Mouse (Mus musculus) stomach, embryonic 16.5 days (tissue): Measurements from ENCODE around the gene Spcs1. TPM values are rescaled to one million over a fixed set of nuclear protein-coding genes. Genes with fewer than 3 reads are reported as not detected.

ENCODE experiments used
- ATAC-seq: fragments of 200-750 bp; cut with Nextera tagmentation; 2 replicates; pipeline ENCODE4 v1.8.0; 2017; ENCODE audit warnings: moderate number of reproducible peaks, moderate TSS enrichment; ENCODE audit not compliant: insufficient read depth, low FRiP score
- H3K27ac ChIP-seq: fragments of 300-500 bp; sonication (generic); 2 replicates; pipeline ENCODE4 v1.5.1; 2014; ENCODE audit warnings: low read length
- H3K27me3 ChIP-seq: fragments of 300-500 bp; sonication (generic); 2 replicates; pipeline ENCODE4 v1.6.1; 2014; ENCODE audit warnings: low read length, control low read depth, mixed read lengths; ENCODE audit not compliant: control insufficient read depth, insufficient read depth
- H3K36me3 ChIP-seq: fragments of 300-500 bp; sonication (generic); 2 replicates; pipeline ENCODE4 v1.6.1; 2014; ENCODE audit warnings: low read length; ENCODE audit not compliant: control insufficient read depth, insufficient read depth
- H3K4me1 ChIP-seq: fragments of 300-500 bp; sonication (generic); 2 replicates; pipeline ENCODE4 v1.6.1; 2014; ENCODE audit warnings: low read length, control low read depth, mixed read lengths; ENCODE audit not compliant: control insufficient read depth, insufficient read depth
- H3K4me2 ChIP-seq: fragments of 300-500 bp; sonication (generic); 2 replicates; pipeline ENCODE4 v1.6.1; 2014; ENCODE audit warnings: low read depth, low read length, mixed read lengths
- H3K4me3 ChIP-seq: fragments of 300-500 bp; sonication (generic); replicated peaks from 2 replicates; pipeline ENCODE4 v1.5.1; 2014; ENCODE audit warnings: mild to moderate bottlenecking, low read length
- H3K9ac ChIP-seq: fragments of 300-500 bp; sonication (generic); 2 replicates; pipeline ENCODE4 v1.6.1; 2014; ENCODE audit warnings: low read length
- H3K9me3 ChIP-seq: fragments of 300-500 bp; sonication (generic); replicated peaks from 2 replicates; pipeline ENCODE4 v1.6.1; 2016; ENCODE audit warnings: low read length, control low read depth; ENCODE audit not compliant: control insufficient read depth
- WGBS: fragments of 180-500 bp; shearing (Covaris S2); extraction: QIAGEN DNeasy Blood & Tissue Kit; methylation state at CpG from one replicate; pipeline ENCODE4 v1.1.7; 2014; 5-methylcytosine and 5-hydroxymethylcytosine counted together
- polyA plus RNA-seq: library from polyadenylated mRNA; unstranded; fragments of >200 nt; fragmentation: Nextera tagmentation; extraction: Ambion mirVana; gene quantifications from 2 replicates; pipeline ENCODE4 v1.2.1, GENCODE M21; 2015

The Spcs1 gene
- polyA plus RNA-seq, 1 experiment from 2014 or later, result 483 TPM

- Histone ChIP-seq H3K27ac (no peak overlapping the region), H3K9ac (no peak overlapping the region), H3K4me3 (no peak overlapping the region), H3K4me1 (peaks cover 19% of the 10 kb centered on the region), H3K4me2 (no peak overlapping the region), H3K27me3 (no peaks in the 10 kb centered on the region), H3K36me3 (peaks cover 36% of the 10 kb centered on the region), H3K9me3 (no peaks in the 10 kb centered on the region)
- ATAC-seq, result no peak
- 52% methylated on average over 1 of the region's 1 CpGs for whole genome bisulfite sequencing
Observed at GRCm38 (mm10) chr14:31016063-31016462, 14.6 kb upstream of the Spcs1 start.

GRCm38 (mm10) chr14:31013928-31014327 lies 12.5 kb upstream of the Spcs1 start:
- no peak overlapping the region for H3K4me3 ChIP-seq
- 99% methylated on average over 2 of the region's 2 CpGs for WGBS
- peaks cover 11% of the 10 kb centered on the region; the same call in 1 of the 2 replicates for H3K4me1 ChIP-seq

GRCm38 (mm10) chr14:31011588-31011987 lies 10.1 kb upstream of the Spcs1 start:
- Histone ChIP-seq H3K27ac (no peak overlapping the region), H3K9ac (no peak overlapping the region), H3K9me3 (no peaks in the 10 kb centered on the region), H3K4me2 (no peak overlapping the region), H3K4me3 (no peak overlapping the region), H3K4me1 (no peaks in the 10 kb centered on the region), H3K36me3 (peaks cover 48% of the 10 kb centered on the region), H3K27me3 (no peaks in the 10 kb centered on the region)
- no peak for ATAC-seq
- 92% methylated on average over 3 of the region's 3 CpGs for WGBS

More at GRCm38 (mm10) chr14:31013928-31014327, 12.5 kb upstream of the Spcs1 start:
- no peak for ATAC-seq
- Histone ChIP-seq H3K27me3 (no peaks in the 10 kb centered on the region), H3K36me3 (peaks cover 44% of the 10 kb centered on the region), H3K9me3 (no peaks in the 10 kb centered on the region), H3K27ac (no peak overlapping the region), H3K4me2 (no peak overlapping the region), H3K9ac (no peak overlapping the region)

GRCm38 (mm10) chr14:31006779-31007178 lies 5.3 kb upstream of the Spcs1 start:
- Histone ChIP-seq H3K9ac (no peak overlapping the region), H3K27me3 (no peaks in the 10 kb centered on the region), H3K27ac (no peak overlapping the region), H3K4me2 (no peak overlapping the region), H3K9me3 (no peaks in the 10 kb centered on the region), H3K4me1 (peaks cover 6% of the 10 kb centered on the region), H3K36me3 (peaks cover 23% of the 10 kb centered on the region), H3K4me3 (no peak overlapping the region)
- no peak for ATAC-seq
- WGBS, result 72% methylated on average over 5 of the region's 5 CpGs

GRCm38 (mm10) chr14:31004527-31004926 lies 3.1 kb upstream of the Spcs1 start:
- Histone ChIP-seq H3K27ac (no peak overlapping the region), H3K4me1 (peaks cover 12% of the 10 kb centered on the region), H3K27me3 (no peaks in the 10 kb centered on the region), H3K36me3 (peaks cover 10% of the 10 kb centered on the region; the same call in 1 of the 2 replicates), H3K4me2 (no peak overlapping the region), H3K9me3 (no peaks in the 10 kb centered on the region), H3K4me3 (no peak overlapping the region), H3K9ac (no peak overlapping the region)
- WGBS, result 75% methylated on average over 2 of the region's 2 CpGs
- no peak for ATAC-seq

- Histone ChIP-seq H3K27me3 (no peaks in the 10 kb centered on the region), H3K4me3 (peak overlapping the region; percentile 97), H3K4me2 (peak overlapping the region; percentile 61), H3K4me1 (peaks cover 13% of the 10 kb centered on the region), H3K9me3 (no peaks in the 10 kb centered on the region), H3K36me3 (no peaks in the 10 kb centered on the region), H3K9ac (peak overlapping the region; percentile 97), H3K27ac (peak overlapping the region; percentile 95)
- ATAC-seq, result no peak
- WGBS, result under 1% methylated on average over 21 of the region's 21 CpGs
Observed at GRCm38 (mm10) chr14:31000816-31001306, 611 bp downstream of the Spcs1 start.

GRCm38 (mm10) chr14:31000356-31000755 lies 1.1 kb downstream of the Spcs1 start:
- 50% methylated on average over 10 of the region's 10 CpGs for WGBS
- H3K27ac ChIP-seq, result 0 out of 2 replicates have a peak overlapping the region, but pooled peaks have one; percentile 95
- no peaks in the 10 kb centered on the region for H3K27me3 ChIP-seq
- peak overlapping the region; percentile 61 for H3K4me2 ChIP-seq
- ATAC-seq, result no peak
- H3K36me3 ChIP-seq, result no peaks in the 10 kb centered on the region
- H3K4me3 ChIP-seq, result peak overlapping the region; percentile 97
- H3K9ac ChIP-seq, result peak overlapping the region; percentile 97
- H3K9me3 ChIP-seq, result no peaks in the 10 kb centered on the region
- peaks cover 13% of the 10 kb centered on the region for H3K4me1 ChIP-seq

- no peak overlapping the region for H3K27ac ChIP-seq
- H3K36me3 ChIP-seq, result no peaks in the 10 kb centered on the region
- no peak for ATAC-seq
- no peak overlapping the region for H3K4me2 ChIP-seq
- H3K9ac ChIP-seq, result no peak overlapping the region
- no peaks in the 10 kb centered on the region for H3K9me3 ChIP-seq
- 0 out of 2 replicates have a peak, but pooled peaks cover 7% of the 10 kb centered on the region for H3K4me1 ChIP-seq
- no peaks in the 10 kb centered on the region for H3K27me3 ChIP-seq
- no peak overlapping the region for H3K4me3 ChIP-seq
Observed at GRCm38 (mm10) chr14:30996417-30996816, 5.1 kb downstream of the Spcs1 start.

GRCm38 (mm10) chr14:30976222-30976621 lies 25.2 kb downstream of the Spcs1 start:
- no peak overlapping the region for H3K4me3 ChIP-seq
- no peak overlapping the region for H3K4me2 ChIP-seq
- ATAC-seq, result no peak
- H3K36me3 ChIP-seq, result no peaks in the 10 kb centered on the region
- H3K27me3 ChIP-seq, result no peaks in the 10 kb centered on the region
- no peak overlapping the region for H3K27ac ChIP-seq
- WGBS, result 67% methylated on average over 3 of the region's 3 CpGs
- no peaks in the 10 kb centered on the region for H3K4me1 ChIP-seq
- no peaks in the 10 kb centered on the region for H3K9me3 ChIP-seq
- H3K9ac ChIP-seq, result no peak overlapping the region
